Mouse (Mus musculus): ENCODE measurements at regions not wholly inside any gene's neighbourhood (a gene's known extent, or its start where the extent isn't known, plus 50 kb on each side); places are given as distances from the start of the nearest gene placed in this dataset.

- no peak for TF ChIP-seq TCF3 (IDR thresholded peaks at IDR 0.05; ENCODE audit: insufficient read length, low read depth)
- TF ChIP-seq POLR2A (IDR thresholded peaks at IDR 0.05; ENCODE audit: insufficient read length, low read depth) = no peak
- TF ChIP-seq MYOD1 (IDR thresholded peaks at IDR 0.05; ENCODE audit: control insufficient read depth in 1 of 3, insufficient read length in 2 of 3, low read depth in 2 of 3) = no peak
- TF ChIP-seq USF1 (IDR thresholded peaks at IDR 0.05; ENCODE audit: low read depth) = no peak
- TF ChIP-seq POLR2AphosphoS2 (IDR thresholded peaks at IDR 0.05; ENCODE audit: insufficient read length, low read depth) = no peak
- no peak for TF ChIP-seq MAX (IDR thresholded peaks at IDR 0.05; ENCODE audit: low read depth)
- TF ChIP-seq CEBPB (IDR thresholded peaks at IDR 0.05; ENCODE audit: insufficient read depth, poor library complexity, severe bottlenecking) = no peak
- TF ChIP-seq E2F4 (IDR thresholded peaks at IDR 0.05; ENCODE audit: insufficient read depth) = no peak
- no peak for TF ChIP-seq SRF (IDR thresholded peaks at IDR 0.05; ENCODE audit: control insufficient read depth, insufficient read length, low read depth)
- TF ChIP-seq TCF12 (IDR thresholded peaks at IDR 0.05; ENCODE audit: insufficient read depth, poor library complexity, severe bottlenecking) = no peak
- no peak for TF ChIP-seq MYOG (IDR thresholded peaks at IDR 0.05; ENCODE audit: control insufficient read depth in 1 of 3, insufficient read depth in 1 of 3, insufficient read length in 2 of 3, low read depth in 2 of 3)
- no peak for TF ChIP-seq REST (IDR thresholded peaks at IDR 0.05; ENCODE audit: insufficient read depth, insufficient read length)
- H3K36me3 ChIP-seq (ENCODE audit: control insufficient read depth, insufficient read depth) = no peaks in the 10 kb centered on the region
- H3ac ChIP-seq (ENCODE audit: control insufficient read depth, insufficient read length) = no peak overlapping the region
- no peak overlapping the region for H3K4me3 ChIP-seq
- H3K4me2 ChIP-seq (ENCODE audit: low read depth) = no peak overlapping the region
- H3K79me2 ChIP-seq (ENCODE audit: control insufficient read depth, insufficient read depth) = no peaks in the 10 kb centered on the region
- H3K27me3 ChIP-seq (ENCODE audit: control insufficient read depth, insufficient read depth, insufficient read length) = no peaks in the 10 kb centered on the region
Observed at GRCm38 (mm10) chr14:98937933-98938332, 56.2 kb downstream of the Rpl36a-ps1 start.

- Histone ChIP-seq H3K79me2 (ENCODE audit: control insufficient read depth, insufficient read depth) (no peaks in the 10 kb centered on the region), H3K4me2 (ENCODE audit: low read depth) (no peak overlapping the region), H3K4me3 (no peak overlapping the region), H3ac (ENCODE audit: control insufficient read depth, insufficient read length) (no peak overlapping the region), H3K27me3 (ENCODE audit: control insufficient read depth, insufficient read depth, insufficient read length) (no peaks in the 10 kb centered on the region), H3K36me3 (ENCODE audit: control insufficient read depth, insufficient read depth) (no peaks in the 10 kb centered on the region)
- TF ChIP-seq MAX (IDR thresholded peaks at IDR 0.05; ENCODE audit: low read depth) = no peak
- no peak for TF ChIP-seq USF1 (IDR thresholded peaks at IDR 0.05; ENCODE audit: low read depth)
- no peak for TF ChIP-seq MYOD1 (IDR thresholded peaks at IDR 0.05; ENCODE audit: control insufficient read depth in 1 of 3, insufficient read length in 2 of 3, low read depth in 2 of 3)
- no peak for TF ChIP-seq MYOG (IDR thresholded peaks at IDR 0.05; ENCODE audit: control insufficient read depth in 1 of 3, insufficient read depth in 1 of 3, insufficient read length in 2 of 3, low read depth in 2 of 3)
- no peak for TF ChIP-seq TCF3 (IDR thresholded peaks at IDR 0.05; ENCODE audit: insufficient read length, low read depth)
- TF ChIP-seq POLR2AphosphoS2 (IDR thresholded peaks at IDR 0.05; ENCODE audit: insufficient read length, low read depth) = no peak
- no peak for TF ChIP-seq REST (IDR thresholded peaks at IDR 0.05; ENCODE audit: insufficient read depth, insufficient read length)
- no peak for TF ChIP-seq SRF (IDR thresholded peaks at IDR 0.05; ENCODE audit: control insufficient read depth, insufficient read length, low read depth)
- TF ChIP-seq POLR2A (IDR thresholded peaks at IDR 0.05; ENCODE audit: insufficient read length, low read depth) = no peak
- no peak for TF ChIP-seq E2F4 (IDR thresholded peaks at IDR 0.05; ENCODE audit: insufficient read depth)
- no peak for TF ChIP-seq TCF12 (IDR thresholded peaks at IDR 0.05; ENCODE audit: insufficient read depth, poor library complexity, severe bottlenecking)
- no peak for TF ChIP-seq CEBPB (IDR thresholded peaks at IDR 0.05; ENCODE audit: insufficient read depth, poor library complexity, severe bottlenecking)
Observed at GRCm38 (mm10) chr14:98937373-98937772, 56.7 kb downstream of the Rpl36a-ps1 start.

GRCm38 (mm10) chr14:98933371-98933916 lies 60.7 kb downstream of the Rpl36a-ps1 start:
- Histone ChIP-seq H3K36me3 (ENCODE audit: control insufficient read depth, insufficient read depth) (no peaks in the 10 kb centered on the region), H3K79me2 (ENCODE audit: control insufficient read depth, insufficient read depth) (no peaks in the 10 kb centered on the region), H3K27me3 (ENCODE audit: control insufficient read depth, insufficient read depth, insufficient read length) (no peaks in the 10 kb centered on the region), H3K4me2 (ENCODE audit: low read depth) (no peak overlapping the region), H3K4me3 (no peak overlapping the region), H3ac (ENCODE audit: control insufficient read depth, insufficient read length) (no peak overlapping the region)
- TF ChIP-seq TCF3 (IDR thresholded peaks at IDR 0.05; ENCODE audit: insufficient read length, low read depth) (no peak), MYOD1 (IDR thresholded peaks at IDR 0.05; ENCODE audit: control insufficient read depth in 1 of 3, insufficient read length in 2 of 3, low read depth in 2 of 3) (no peak), CEBPB (IDR thresholded peaks at IDR 0.05; ENCODE audit: insufficient read depth, poor library complexity, severe bottlenecking) (no peak), POLR2AphosphoS2 (IDR thresholded peaks at IDR 0.05; ENCODE audit: insufficient read length, low read depth) (no peak), MAX (IDR thresholded peaks at IDR 0.05; ENCODE audit: low read depth) (no peak), E2F4 (IDR thresholded peaks at IDR 0.05; ENCODE audit: insufficient read depth) (no peak), REST (IDR thresholded peaks at IDR 0.05; ENCODE audit: insufficient read depth, insufficient read length) (no peak), MYOG (IDR thresholded peaks at IDR 0.05; ENCODE audit: control insufficient read depth in 1 of 3, insufficient read depth in 1 of 3, insufficient read length in 2 of 3, low read depth in 2 of 3) (no peak), USF1 (IDR thresholded peaks at IDR 0.05; ENCODE audit: low read depth) (no peak), SRF (IDR thresholded peaks at IDR 0.05; ENCODE audit: control insufficient read depth, insufficient read length, low read depth) (no peak), TCF12 (IDR thresholded peaks at IDR 0.05; ENCODE audit: insufficient read depth, poor library complexity, severe bottlenecking) (no peak), POLR2A (IDR thresholded peaks at IDR 0.05; ENCODE audit: insufficient read length, low read depth) (no peak)

GRCm38 (mm10) chr14:98929276-98929675 lies 64.8 kb downstream of the Rpl36a-ps1 start:
- no peak for TF ChIP-seq MYOG (IDR thresholded peaks at IDR 0.05; ENCODE audit: control insufficient read depth in 1 of 3, insufficient read depth in 1 of 3, insufficient read length in 2 of 3, low read depth in 2 of 3)
- TF ChIP-seq TCF3 (IDR thresholded peaks at IDR 0.05; ENCODE audit: insufficient read length, low read depth) = no peak
- no peak for TF ChIP-seq MYOD1 (IDR thresholded peaks at IDR 0.05; ENCODE audit: control insufficient read depth in 1 of 3, insufficient read length in 2 of 3, low read depth in 2 of 3)
- TF ChIP-seq USF1 (IDR thresholded peaks at IDR 0.05; ENCODE audit: low read depth) = no peak
- no peak for TF ChIP-seq SRF (IDR thresholded peaks at IDR 0.05; ENCODE audit: control insufficient read depth, insufficient read length, low read depth)
- no peak for TF ChIP-seq MAX (IDR thresholded peaks at IDR 0.05; ENCODE audit: low read depth)
- no peak for TF ChIP-seq CEBPB (IDR thresholded peaks at IDR 0.05; ENCODE audit: insufficient read depth, poor library complexity, severe bottlenecking)
- no peak for TF ChIP-seq REST (IDR thresholded peaks at IDR 0.05; ENCODE audit: insufficient read depth, insufficient read length)
- no peak for TF ChIP-seq TCF12 (IDR thresholded peaks at IDR 0.05; ENCODE audit: insufficient read depth, poor library complexity, severe bottlenecking)
- no peak for TF ChIP-seq POLR2AphosphoS2 (IDR thresholded peaks at IDR 0.05; ENCODE audit: insufficient read length, low read depth)
- TF ChIP-seq POLR2A (IDR thresholded peaks at IDR 0.05; ENCODE audit: insufficient read length, low read depth) = no peak
- no peak for TF ChIP-seq E2F4 (IDR thresholded peaks at IDR 0.05; ENCODE audit: insufficient read depth)
- Histone ChIP-seq H3K27me3 (ENCODE audit: control insufficient read depth, insufficient read depth, insufficient read length) (no peaks in the 10 kb centered on the region), H3ac (ENCODE audit: control insufficient read depth, insufficient read length) (no peak overlapping the region), H3K4me3 (no peak overlapping the region), H3K79me2 (ENCODE audit: control insufficient read depth, insufficient read depth) (no peaks in the 10 kb centered on the region), H3K36me3 (ENCODE audit: control insufficient read depth, insufficient read depth) (no peaks in the 10 kb centered on the region), H3K4me2 (ENCODE audit: low read depth) (no peak overlapping the region)

Measured in myocyte (in vitro differentiated cells).